Mouse (Mus musculus) testis, adult 2 months (tissue): ENCODE measurements around the gene Tsacc. TPM values are rescaled to one million over a fixed set of nuclear protein-coding genes. Genes with fewer than 3 reads are reported as not detected.
"Not testable (repeated sequence)": the region's sequence is repeated elsewhere in the genome, so short reads cannot be mapped to it uniquely, and the experiment has no call there.

ENCODE experiments used
- H3K27ac ChIP-seq: fragments of 200-500 bp; 2 replicates; pipeline ENCODE4 v1.5.1; 2012; ENCODE audit warnings: low read depth, low read length; ENCODE audit not compliant: control insufficient read depth, insufficient read depth
- H3K27me3 ChIP-seq: fragments of 200-500 bp; 2 replicates; pipeline ENCODE4 v1.6.1; 2012; ENCODE audit warnings: mild to moderate bottlenecking, low read length, moderate library complexity; ENCODE audit not compliant: control insufficient read depth, insufficient read depth
- H3K36me3 ChIP-seq: fragments of 200-500 bp; 2 replicates; pipeline ENCODE4 v1.6.1; 2012; ENCODE audit warnings: mild to moderate bottlenecking, low read length; ENCODE audit not compliant: control insufficient read depth, insufficient read depth
- H3K4me1 ChIP-seq: fragments of 200-500 bp; 2 replicates; pipeline ENCODE4 v1.6.1; 2012; ENCODE audit warnings: low read length; ENCODE audit not compliant: control insufficient read depth, insufficient read depth
- H3K4me3 ChIP-seq: fragments of 200-500 bp; 2 replicates; pipeline ENCODE4 v1.5.1; 2012; ENCODE audit warnings: low read depth, mild to moderate bottlenecking, low read length, moderate library complexity, mixed read lengths; ENCODE audit not compliant: control insufficient read depth
- CTCF ChIP-seq: fragments of 200-500 bp; IDR thresholded peaks from 2 replicates; pipeline ENCODE4 v1.5.1; 2012; ENCODE audit warnings: low read depth, mild to moderate bottlenecking, inconsistent platforms, low read length, moderate library complexity; ENCODE audit not compliant: control insufficient read depth, insufficient read depth, insufficient replicate concordance
- POLR2A ChIP-seq: fragments of 200-500 bp; IDR thresholded peaks from 2 replicates; pipeline ENCODE4 v1.6.1; 2012; ENCODE audit warnings: low read depth, mild to moderate bottlenecking, inconsistent platforms, low read length, moderate library complexity; ENCODE audit not compliant: control insufficient read depth
- polyA plus RNA-seq: library from polyadenylated mRNA; depleted of rRNA; stranded (reverse); fragments of >200 nt; gene quantifications from 2 replicates; pipeline ENCODE4 v1.2.3, GENCODE M21; 2012

The Tsacc gene
- polyA plus RNA-seq, 1 experiment: 688 TPM

GRCm38 (mm10) chr3:88291970-88292369, 4.8 kb downstream of the Tsacc start:
- no peaks in the 10 kb centered on the region for H3K27me3 ChIP-seq
- no peaks in the 10 kb centered on the region for H3K4me1 ChIP-seq
- peaks cover 1% of the 10 kb centered on the region; the same call in 1 of the 2 replicates for H3K36me3 ChIP-seq
- TF ChIP-seq POLR2A (no peak), CTCF (no peak)
- H3K4me3 ChIP-seq: no peak overlapping the region
- H3K27ac ChIP-seq: no peak overlapping the region

DNA sequence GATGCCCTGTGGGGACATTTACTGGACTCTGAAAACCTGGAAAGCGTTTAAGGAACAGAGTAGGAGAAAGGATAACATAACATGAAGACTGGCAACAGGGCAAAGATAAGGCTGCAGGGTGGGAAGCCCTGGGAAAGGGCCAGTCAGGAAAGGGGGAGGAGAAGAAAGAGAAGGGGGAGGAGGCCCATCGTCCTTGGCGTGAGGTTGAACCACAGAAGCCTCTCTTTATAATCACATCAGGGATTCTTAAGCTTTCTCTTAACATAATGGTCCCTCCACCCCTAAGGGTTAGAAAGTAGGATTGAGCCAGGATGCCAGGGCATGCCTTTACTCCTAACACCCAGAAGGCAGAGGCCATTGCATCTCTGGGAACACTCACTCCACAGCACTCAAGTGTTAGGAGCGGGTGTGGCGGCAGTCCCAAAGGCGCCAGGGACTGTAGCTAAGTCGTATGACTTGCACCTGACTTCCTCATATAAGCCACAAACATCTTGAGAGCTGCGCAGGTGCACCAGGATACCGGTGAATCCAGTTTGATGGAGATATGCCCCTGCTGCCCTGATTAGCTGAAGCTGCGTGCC, 8.6 kb downstream of the Tsacc start:
- H3K4me1 ChIP-seq, H3K27ac ChIP-seq, H3K27me3 ChIP-seq, H3K36me3 ChIP-seq, H3K4me3 ChIP-seq: not testable (repeated sequence)

- TF ChIP-seq CTCF (no peak), POLR2A (no peak)
- Histone ChIP-seq H3K27me3 (no peaks in the 10 kb centered on the region), H3K4me1 (no peaks in the 10 kb centered on the region), H3K36me3 (peaks cover 1% of the 10 kb centered on the region; the same call in 1 of the 2 replicates), H3K4me3 (no peak within 1 kb of the TSS), H3K27ac (no peak within 1 kb of the TSS)
Observed at GRCm38 (mm10) chr3:88287110-88287509, 9.7 kb downstream of the Tsacc start, which contains the start of gene Gm38392. Gm38392 (minus strand) TSS chr3:88287210.

DNA sequence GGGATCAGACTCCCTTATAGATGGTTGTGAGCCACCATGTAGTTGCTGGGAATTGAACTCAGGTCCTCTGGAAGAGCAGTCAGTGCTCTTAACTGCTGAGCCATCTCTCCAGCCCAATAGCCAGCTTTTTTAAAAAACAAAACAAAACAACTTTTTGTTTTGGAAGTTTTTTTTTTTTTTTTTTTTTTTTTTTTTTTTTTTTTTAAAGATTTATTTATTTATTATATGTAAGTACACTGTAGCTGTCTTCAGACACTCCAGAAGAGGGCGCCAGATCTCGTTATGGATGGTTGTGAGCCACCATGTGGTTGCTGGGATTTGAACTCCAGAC, 11.3 kb downstream of the Tsacc start:
- not testable (repeated sequence) for H3K36me3 ChIP-seq, H3K4me3 ChIP-seq, H3K4me1 ChIP-seq, H3K27me3 ChIP-seq, H3K27ac ChIP-seq

GRCm38 (mm10) chr3:88284815-88285564, 11.8 kb downstream of the Tsacc start:
- not testable (repeated sequence) for H3K27ac ChIP-seq, H3K27me3 ChIP-seq, H3K4me1 ChIP-seq, H3K36me3 ChIP-seq, H3K4me3 ChIP-seq

GRCm38 (mm10) chr3:88281141-88281916, 15.5 kb downstream of the Tsacc start:
- H3K27me3 ChIP-seq, H3K4me3 ChIP-seq, H3K36me3 ChIP-seq, H3K27ac ChIP-seq, H3K4me1 ChIP-seq: not testable (repeated sequence)

DNA sequence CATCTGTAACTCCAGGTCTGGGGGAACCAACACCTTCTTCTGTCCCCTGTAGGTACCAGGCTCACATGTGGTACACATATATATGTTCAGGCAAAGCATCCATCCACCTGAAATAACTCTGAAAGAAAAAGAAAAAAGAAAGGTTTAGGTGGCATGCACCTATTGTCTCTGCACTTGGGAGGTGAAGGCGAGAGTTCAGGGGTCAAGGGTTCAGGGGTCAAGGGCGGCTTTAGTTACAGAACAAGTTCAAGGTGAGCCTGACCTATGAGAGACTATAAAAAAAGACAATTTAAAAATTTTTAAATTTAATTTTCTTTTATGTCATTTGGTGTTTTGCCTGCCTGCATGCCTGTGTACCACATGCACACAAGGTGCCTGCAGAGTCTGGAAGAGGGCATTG, 16.8 kb downstream of the Tsacc start:
- no peak overlapping the region for H3K27ac ChIP-seq
- H3K4me1 ChIP-seq: no peaks in the 10 kb centered on the region

More for the DNA sequence above, 16.8 kb downstream of the Tsacc start:
- Histone ChIP-seq H3K27me3 (no peaks in the 10 kb centered on the region), H3K36me3 (no peaks in the 10 kb centered on the region; the same call in 1 of the 2 replicates), H3K4me3 (no peak overlapping the region)
- no peak for TF ChIP-seq POLR2A
- TF ChIP-seq CTCF: no peak
